Mouse (Mus musculus) lung, postnatal 4 days (tissue): ENCODE measurements around the gene Tinag.
"Not testable (repeated sequence)": the region's sequence is repeated elsewhere in the genome, so short reads cannot be mapped to it uniquely, and the experiment has no call there.

Experiments used
- DNase-seq, 2 experiments: peaks; one replicate each; pipeline ENCODE4 v3.0.0; 2021

Tinag gene

DNA sequence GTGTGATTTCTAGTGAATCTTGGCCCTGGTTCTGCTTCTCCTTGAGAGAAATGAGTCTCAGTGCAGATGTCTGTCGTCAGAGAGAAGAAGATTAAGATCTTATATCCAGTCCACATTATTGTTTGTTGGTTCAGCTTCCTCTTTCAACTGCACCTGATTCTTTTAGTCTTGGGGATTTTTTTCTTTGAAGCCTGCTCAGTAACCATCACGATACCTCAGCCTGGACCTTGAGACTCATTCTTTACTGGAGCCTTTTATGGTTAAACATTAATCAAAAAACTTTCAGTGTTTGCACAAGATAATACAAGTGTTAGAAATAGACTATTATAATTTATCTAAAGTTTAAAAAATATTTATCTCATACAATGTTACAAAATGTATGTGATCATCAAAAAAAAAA, at the start of gene Tinag:
Gene Tinag (minus strand): TSS at position 210 of the 400 bp plus-strand sequence.
- DNase-seq: no peak

- DNase-seq: not testable (repeated sequence)
Measured at GRCm38 (mm10) chr9:77083221-77083620, 37.6 kb upstream of the Tinag start.

DNA sequence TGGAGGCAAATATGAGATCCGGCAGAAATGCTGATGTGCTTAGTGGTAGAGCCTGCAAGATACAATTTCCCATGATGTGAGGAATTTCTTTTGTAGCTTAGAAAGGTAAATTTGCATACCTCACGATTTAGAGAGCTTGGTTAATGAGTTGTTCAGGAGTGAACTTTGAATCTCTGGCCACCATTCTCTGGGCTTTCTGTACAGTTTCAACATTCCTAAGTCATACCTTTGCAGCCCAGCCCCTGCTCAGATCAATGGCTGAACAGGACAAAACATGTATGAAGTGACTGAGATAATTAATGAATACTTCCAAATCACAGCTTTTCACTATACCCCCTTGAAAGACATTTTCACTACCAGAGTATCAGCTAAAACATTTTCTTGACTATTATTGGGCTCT, 26.1 kb upstream of the Tinag start:
- no peak for DNase-seq

GRCm38 (mm10) chr9:77056611-77057010, 11.0 kb upstream of the Tinag start:
- DNase-seq: no peak

- DNase-seq: no peak
Measured at GRCm38 (mm10) chr9:77054426-77055193, 9.0 kb upstream of the Tinag start.

DNA sequence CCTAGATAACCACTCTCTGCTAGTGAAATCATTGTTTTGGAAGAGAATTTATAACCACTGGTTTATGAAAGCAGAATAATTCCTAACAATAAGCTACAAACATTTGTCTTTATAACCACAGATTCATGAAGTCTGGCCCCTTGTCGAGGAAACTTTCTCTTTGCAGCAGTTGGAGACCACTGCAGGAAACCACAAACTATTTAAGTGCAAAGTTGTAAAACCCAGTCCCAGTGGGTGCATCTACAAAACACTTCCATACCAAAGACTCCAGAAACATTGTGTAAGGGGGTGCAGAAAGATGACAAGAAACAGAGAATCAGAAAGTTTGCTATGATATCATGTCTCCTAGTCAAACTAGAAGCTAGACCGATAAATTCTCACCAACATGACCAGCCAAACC, 5.8 kb upstream of the Tinag start:
- DNase-seq: no peak

DNA sequence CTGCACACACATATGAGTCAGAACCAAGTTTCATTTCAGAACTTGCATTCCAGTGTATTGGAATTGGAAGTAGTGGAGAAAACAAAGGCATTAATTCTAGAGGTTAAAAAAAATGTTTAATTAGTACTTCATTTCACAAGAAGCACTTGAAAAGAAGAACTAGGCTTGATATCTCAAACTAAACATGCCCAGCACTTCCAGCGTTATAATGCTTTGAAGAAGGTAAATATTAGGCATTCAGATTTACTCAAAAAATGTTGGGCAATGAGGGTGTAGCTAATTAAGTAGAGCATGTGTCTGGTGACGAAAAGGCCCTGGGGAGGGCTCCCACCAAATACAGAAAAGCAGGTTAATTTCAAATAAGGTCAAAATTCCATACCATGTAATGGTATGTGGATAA, 4.1 kb upstream of the Tinag start:
- no peak for DNase-seq

DNA sequence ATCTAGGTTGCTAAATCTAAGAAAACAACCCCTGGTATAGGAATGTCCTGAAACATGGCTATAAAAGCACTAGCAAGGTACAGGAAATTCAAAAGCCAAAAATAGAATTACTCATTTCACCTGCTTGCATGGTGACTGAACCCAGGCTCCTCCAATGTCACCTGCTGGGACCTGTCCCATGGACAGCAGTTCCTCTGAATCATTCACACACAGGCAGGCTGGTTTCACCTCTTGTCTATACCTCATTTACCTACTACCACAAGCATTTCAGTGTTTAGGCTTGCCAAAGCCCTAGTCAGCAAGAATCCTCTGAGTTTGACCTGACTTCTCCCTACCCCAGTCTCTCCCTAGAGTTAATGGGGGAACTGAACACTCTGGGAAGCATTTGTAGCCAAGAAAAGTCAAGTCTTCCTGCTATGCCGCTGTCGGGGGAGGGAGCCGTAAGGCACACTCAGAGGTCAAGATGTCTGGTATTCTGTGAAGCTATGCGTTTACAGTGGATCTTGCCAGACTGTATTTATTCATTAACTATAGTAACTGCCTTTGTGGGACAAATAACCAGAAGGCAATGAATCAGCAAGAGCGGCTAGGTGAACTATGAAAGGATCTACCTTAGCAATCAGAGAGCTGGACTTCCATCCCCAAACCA, 597 bp upstream of the Tinag start:
- peak in 1 of 2 experiments; percentile 40 for DNase-seq

DNA sequence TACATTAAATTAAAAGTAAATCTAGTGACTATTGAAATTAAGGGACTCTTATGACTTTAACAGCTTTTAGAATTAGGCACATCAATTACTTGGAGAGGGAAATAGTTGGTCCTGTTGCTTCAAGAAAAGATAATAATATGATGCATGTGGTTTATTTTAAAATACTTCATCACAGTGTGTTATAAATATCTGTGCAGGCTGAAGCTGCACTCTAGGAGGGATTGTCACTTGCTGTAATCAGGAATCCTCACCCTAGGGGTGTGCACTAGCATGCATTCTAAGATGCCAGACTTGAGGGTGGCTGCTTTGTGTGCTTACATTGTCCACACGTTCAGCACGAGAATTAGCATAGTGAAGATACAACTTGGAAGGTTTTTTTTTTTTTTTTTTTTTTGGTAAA, 10.2 kb downstream of the Tinag start:
- no peak for DNase-seq

DNA sequence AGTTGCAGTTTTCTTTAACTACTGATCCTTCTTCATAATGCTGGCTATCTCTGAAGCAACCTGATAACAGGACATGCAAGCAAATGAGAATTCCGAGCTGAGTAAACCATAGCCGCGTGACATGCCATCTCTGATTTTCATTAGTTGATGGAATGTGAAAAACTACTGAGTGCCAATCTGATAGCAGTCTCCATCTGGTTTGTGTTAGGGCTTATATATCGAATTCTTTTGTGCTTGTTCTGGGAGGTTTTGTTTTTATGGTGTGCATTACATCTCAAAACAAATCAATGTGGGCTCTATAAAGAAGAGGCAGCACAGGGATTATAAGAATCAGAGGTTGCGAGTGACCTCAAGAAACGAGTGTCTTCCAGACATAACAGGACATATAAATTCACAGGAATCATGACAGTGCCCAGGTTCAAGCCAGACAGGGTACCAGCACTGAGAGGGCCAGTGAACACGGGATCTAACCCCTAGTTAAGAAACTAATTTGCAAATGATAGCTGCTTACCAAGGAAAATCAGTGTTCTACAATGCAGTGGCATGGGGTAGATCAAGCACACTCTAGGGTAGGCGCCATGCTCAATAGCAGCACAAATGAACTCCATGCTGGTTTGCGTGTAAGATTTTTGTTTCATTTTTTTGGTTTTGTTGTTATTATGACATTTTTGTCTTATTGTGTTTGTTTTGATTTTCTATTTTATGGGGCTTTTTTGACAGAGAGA, 13.0 kb downstream of the Tinag start:
- DNase-seq: no peak

GRCm38 (mm10) chr9:77025271-77025670, 20.3 kb downstream of the Tinag start:
- no peak for DNase-seq

DNA sequence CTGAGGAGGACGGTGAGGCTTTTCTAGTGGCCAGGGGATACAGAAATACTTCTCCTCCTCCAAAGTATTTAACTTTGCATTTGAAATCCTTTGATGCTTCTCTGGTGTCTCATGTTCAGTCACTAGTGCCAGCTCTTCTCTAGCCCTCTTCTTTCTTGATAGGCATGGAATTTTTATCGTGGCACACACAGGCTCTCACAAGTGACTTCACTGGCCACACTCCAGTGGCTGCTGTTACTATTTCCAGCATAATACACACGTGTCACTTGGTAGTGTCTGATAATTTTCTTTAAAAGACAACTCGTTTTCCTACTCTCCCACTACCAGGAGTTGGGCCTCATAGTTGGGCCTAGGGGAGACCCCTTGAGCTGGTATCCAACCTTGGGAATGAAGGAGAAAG, 26.7 kb downstream of the Tinag start:
- no peak for DNase-seq

DNA sequence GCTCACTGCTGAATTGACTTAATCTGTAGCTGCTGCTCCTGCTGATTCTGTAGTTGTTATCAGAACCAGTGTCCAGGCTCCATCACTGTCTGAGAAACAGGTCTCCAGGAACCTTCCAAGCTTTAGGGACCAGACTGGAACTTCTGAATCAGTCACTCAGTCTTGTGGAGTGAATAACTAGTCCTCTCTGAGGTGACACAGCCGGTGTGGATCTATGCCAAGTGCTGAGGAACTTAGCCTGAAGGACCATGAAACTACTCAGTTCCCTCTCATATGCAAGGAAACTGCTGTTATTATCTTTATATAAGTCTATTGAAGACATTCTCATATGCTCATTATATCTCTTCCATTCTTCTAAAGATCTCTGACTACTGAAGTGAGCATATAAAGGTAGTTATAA, 49.6 kb downstream of the Tinag start:
- no peak for DNase-seq

- DNase-seq: peak in 1 of 2 experiments; percentile 9
Measured at GRCm38 (mm10) chr9:76989946-76990345, 55.6 kb downstream of the Tinag start.

GRCm38 (mm10) chr9:76934813-76935212, 110.8 kb downstream of the Tinag start:
- no peak for DNase-seq

DNA sequence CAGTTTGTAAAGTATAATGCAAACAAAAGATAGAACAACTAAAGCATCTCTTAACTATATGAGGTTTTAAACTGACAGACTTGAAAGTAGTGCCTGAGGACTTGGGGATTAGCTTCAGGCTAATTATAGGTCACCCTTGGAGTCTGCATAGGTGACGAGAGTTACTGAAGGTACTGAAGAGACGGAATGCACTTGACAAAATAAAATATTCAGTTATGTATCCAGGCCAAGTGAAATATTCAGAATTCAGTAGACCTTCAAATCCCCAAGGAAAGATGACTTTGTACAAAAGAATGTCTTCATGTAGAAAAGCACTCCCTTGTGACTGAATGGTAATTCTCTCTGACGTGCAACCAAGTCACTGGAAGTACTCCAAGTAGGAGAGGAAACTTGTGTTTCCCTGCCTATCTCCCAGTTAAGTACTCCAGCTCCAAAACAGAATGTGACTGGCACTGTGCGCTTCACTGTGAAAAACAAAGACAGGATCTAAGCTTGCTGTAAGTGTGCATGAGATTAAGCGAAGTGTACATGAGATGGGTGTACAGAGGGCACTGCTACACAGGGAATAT, 130.4 kb downstream of the Tinag start:
- DNase-seq: no peak
